Mouse (Mus musculus) bone marrow macrophage, adult 2 months (primary cell): ENCODE data around the gene Plpp1.

Experiments
- CTCF ChIP-seq: IDR thresholded peaks from 2 replicates; pipeline ENCODE4 v1.5.1; 2012; ENCODE audit warnings: low read depth, mild to moderate bottlenecking, low read length, moderate library complexity
- POLR2A ChIP-seq: IDR thresholded peaks from 2 replicates; pipeline ENCODE4 v1.6.1; 2012; ENCODE audit warnings: mild to moderate bottlenecking, low read depth, low read length, borderline replicate concordance

DNA sequence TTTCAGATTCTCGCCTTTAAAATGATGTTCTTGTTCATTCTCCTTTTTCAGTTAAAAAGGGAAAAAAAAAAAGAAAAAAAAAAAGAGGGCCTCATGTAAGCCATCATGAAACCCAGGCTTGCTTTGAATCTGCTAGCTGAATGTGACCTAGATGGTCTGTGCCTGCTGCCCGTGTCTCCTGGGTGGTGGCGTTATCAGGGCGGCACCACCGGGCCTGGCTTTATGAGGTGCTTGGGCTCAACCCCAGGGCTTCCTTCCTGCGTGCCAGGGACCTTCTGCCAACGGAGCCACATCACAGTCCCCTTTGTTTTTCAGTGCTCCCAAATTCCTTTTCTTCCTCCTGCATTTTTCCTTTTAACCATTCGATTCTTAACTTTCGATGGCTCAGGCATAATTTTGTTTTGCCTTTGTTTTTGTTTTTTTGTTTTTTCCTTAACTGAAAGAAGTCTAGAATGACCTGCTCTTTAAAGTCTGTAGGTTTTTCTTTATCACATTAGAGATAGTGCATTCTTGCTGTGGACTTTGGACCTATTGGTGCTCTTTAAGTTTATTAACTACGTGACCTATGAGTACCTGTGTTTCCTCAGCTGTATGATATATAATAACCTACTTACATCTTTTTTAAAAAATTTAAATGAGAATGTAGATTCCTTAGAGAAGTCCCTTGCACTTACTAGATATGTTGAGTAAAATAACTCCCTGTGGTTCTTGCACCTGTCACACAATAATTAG lies 7.5 kb downstream of the Plpp1 start:
- TF ChIP-seq CTCF = no peak
- TF ChIP-seq POLR2A = no peak
